In genomic region chr5:110072413-110072812, GRCm38 (mm10) we compare ENCODE assay signal across 2 mouse cellular contexts. TPM values are rescaled to one million over a fixed set of nuclear protein-coding genes. Genes with fewer than 3 reads are reported as not detected.
"Had no signal": no experiment of that assay in that cellular context is flagged by ENCODE, and none has a peak within 500 bp of the region (broad histone marks: within the 10 kb centered on the region; RNA-seq: fewer than 3 reads in every experiment).

Gene Gm17655, minus strand, starts transcription at chr5:110072513.

RNA-seq across cellular contexts. Expression of gene Gm17655, which starts in this region (rescaled TPM):
- total RNA-seq: midbrain, postnatal 0 days had no signal
- polyA plus RNA-seq: liver, adult 2 months had no signal
